Mouse (Mus musculus) adrenal gland, postnatal 10 days (tissue): ENCODE results near the gene Golt1a. TPM values are rescaled to one million over a fixed set of nuclear protein-coding genes. Genes with fewer than 3 reads are reported as not detected.

Source experiments
- DNase-seq: peaks from one replicate; pipeline ENCODE4 v3.0.0; 2021; ENCODE audit warnings: mixed read lengths
- total RNA-seq, 2 experiments: library from RNA; stranded (reverse); gene quantifications; 2 replicates each; pipeline ENCODE4 v1.2.3; 2021

Golt1a gene
- total RNA-seq, 2 experiments from 2014 or later = 1.4 to 4.3 TPM

DNA sequence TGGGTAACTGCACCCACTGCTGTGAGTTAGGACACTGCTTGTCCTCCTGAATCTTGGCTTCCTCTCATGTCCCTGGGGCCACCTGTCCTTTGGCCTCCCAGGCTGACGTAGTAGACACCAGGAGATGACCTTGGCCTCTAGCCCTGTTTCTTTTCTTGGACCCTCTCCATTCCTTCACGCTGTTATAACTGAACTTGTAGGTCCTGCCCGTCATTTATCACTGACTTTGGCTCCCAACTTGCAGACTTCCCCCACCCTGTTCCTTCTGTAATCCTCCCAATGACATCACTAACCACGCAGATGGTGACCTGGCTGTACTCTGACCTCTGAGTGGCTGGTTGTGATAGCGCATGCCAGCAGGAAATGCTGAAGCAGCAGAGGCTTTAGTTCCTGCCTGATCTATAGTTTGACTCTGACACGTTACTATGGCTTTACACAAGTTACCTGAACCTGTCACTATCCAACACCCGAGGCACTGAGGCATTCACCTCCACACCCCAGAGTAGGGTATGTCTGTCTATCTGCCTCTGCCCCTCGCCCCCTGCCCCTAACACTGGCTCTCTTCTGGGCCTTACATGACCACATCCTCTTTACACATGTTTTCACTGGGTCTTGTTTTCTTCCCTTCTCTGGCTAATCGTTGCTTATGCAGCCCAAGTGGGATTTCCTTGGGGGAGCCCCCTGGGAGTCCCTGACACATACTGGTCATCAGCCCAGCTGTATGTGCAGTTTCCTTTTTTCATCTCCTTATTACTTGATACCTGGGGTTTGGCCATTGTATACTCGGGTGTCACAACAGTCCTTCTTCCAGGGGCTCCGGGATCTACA is 38.3 kb downstream of the Golt1a start:
- peak; percentile 52 for DNase-seq

GRCm38 (mm10) chr1:133350210-133350609 is 40.6 kb downstream of the Golt1a start, which contains the start of gene Ren1:
Gene Ren1, plus strand, starts transcription at chr1:133350510.
- peak; percentile 24 for DNase-seq

DNA sequence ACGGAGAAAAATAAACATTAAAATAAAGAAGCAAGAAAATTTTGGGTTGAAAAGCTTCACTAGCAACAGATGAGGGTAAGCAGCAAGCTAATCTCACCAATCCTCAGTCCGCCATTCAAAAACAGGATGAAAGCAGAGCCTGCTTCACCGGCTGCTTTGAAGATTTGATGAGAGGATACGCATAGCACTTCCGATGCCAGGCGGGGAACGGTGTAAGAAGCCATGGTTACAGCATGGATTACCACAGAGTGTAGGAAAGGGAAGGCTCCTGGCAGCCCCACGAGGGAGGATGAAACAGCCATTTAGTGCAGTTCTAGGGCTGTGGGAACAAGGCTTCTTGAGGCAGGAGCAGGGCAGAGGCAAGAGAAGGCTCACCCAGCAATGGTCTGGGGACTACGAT is 42.2 kb downstream of the Golt1a start:
- DNase-seq = no peak

- DNase-seq = peak; percentile 91
Measured at GRCm38 (mm10) chr1:133353371-133353809, 43.8 kb downstream of the Golt1a start.

- no peak for DNase-seq
Measured at GRCm38 (mm10) chr1:133355469-133355868, 45.9 kb downstream of the Golt1a start.

GRCm38 (mm10) chr1:133355912-133356311 is 46.3 kb downstream of the Golt1a start:
- no peak for DNase-seq

GRCm38 (mm10) chr1:133356330-133356729 is 46.7 kb downstream of the Golt1a start:
- no peak for DNase-seq

DNA sequence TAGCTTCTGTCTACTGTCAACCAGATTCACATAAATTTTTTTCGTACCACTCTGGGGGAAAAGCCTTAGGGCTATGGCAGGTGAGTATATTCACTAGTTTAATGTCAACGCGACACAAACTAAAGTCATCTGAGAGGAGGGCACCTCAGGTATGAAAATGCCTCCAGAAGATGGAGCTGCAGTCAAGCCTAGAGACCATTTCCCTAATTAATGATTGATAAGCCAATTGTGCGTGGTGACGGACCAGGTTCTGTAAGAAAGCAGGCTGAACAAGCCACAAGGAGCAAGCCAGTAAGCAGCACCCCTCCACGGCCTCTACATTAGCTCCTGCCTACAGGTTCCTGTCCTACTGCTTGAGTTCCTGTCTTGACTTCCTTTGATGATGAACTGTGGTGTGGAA is 51.4 kb downstream of the Golt1a start:
- DNase-seq = no peak

- DNase-seq = no peak
Measured at GRCm38 (mm10) chr1:133362103-133362502, 52.5 kb downstream of the Golt1a start.

DNA sequence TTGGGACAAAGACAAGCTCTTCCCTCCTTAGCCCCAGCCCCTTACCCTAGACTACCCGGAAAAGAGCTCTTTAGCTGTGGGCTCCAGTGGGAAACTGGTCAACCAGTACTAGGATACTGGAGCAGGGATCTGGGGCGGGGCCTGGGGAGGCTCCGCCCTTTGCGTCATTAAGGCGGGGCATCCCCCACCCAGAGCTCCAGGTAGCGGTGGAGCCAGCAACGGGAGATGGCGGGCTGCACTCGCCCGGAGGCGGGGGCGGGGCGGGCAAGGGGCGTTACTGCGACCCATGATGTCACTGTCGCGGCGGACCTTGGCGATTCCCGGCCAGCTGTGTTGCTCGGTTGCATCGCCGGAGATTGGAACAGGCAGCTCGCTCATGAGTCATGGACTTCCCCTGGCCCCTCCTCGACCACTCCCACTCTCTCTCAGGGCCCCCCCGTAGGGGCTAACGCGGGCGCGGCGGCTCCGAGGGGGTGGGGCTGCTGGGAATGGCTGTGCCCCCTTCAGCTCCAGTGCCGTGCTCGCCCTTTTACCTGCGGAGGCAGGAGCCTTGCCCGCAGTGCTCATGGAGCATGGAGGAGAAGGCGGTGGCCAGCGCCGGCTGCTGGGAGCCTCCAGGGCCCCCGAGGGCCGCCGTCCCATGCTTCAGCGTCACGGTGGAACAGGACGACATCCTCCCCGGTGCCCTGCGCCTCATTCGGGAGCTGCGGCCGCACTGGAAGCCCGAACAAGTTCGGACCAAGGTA is 53.8 kb downstream of the Golt1a start, which contains the start of gene Etnk2:
Gene Etnk2, plus strand, starts transcription at position 297 of the 746 bp plus-strand sequence.
- DNase-seq = peak; percentile 92

DNA sequence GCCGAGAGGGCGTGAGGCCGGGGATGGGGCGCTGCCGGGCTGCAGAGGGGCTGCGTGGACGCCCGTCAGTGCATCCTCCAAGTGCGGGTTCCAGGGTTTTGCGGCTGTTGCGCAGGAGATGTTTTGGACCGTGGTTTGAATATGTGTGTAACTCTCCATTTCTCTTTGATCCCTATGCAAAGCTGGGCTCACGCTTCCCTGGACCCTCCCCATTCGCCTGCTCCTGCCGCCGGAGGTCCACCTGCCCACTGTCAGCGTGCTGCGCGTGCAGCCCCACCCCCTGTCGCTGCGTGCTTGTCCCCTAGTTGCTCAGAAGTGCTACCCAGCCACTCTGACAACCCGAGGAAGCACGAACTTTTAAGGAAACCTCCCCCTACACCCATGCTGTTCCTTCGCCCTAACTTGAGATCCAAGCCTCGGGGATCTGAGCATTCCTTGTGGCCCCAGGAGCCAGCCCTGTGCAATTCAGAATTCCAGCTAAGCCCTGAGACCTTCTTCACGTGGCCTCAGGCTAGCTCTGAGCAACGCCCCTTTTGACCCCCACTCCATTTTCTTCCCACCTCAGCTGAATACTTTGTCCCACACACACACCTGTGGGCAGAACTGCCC is 54.5 kb downstream of the Golt1a start:
- DNase-seq = no peak

GRCm38 (mm10) chr1:133364890-133365289 is 55.3 kb downstream of the Golt1a start:
- peak; percentile 45 for DNase-seq

DNA sequence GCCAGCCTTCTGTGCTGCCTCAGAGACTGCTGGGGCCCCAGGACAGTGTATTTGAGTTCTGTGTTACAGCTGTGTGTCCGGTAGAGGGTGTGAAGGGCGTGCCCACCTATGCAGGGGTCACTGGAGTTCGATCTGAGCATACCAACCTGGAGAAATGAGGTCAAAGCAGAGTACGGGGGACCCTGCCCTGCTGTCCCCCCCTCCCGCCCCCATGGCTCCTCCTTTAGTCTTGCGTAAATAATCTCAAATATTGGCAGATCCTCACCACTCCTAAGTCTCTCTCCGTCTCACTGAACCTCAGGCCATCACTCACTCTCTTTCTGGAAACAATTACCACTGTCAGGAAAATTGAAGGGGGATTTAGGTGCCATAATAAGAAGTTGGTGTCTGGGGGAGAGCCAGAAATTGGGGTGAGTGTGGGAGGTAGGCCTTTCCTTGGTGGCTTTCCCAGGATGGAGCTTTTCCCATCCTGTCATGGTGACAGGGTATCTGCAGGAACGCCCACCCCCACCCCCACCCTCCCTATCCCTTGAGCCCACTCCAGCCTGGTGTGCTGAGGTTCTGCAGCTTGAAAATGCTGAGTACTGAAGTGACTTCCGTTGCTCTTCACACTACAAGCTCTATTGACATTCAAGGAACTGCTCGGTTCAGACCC is 57.5 kb downstream of the Golt1a start:
- DNase-seq = no peak

GRCm38 (mm10) chr1:133367606-133368488 is 58.2 kb downstream of the Golt1a start:
- DNase-seq = peak; percentile 57

DNA sequence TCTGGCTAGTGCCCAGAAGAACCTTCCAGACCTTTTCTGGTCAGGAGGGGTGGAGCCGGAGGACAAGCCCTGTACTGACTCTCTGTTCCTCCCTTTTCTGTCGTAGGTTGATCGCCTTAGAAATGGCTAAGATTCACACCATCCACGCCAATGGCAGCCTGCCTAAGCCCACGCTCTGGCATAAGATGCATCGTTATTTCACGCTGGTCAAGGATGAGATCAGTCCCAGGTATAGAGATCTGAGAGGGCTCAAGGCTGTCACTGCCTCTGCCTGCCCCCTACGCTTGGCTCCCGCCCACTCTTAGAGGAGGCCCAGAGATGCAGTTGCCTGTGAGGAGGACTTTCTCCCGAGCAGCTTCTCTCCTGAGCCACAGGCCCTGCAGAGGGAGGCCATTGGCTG is 59.0 kb downstream of the Golt1a start:
- DNase-seq = peak; percentile 45

- DNase-seq = no peak
Measured at GRCm38 (mm10) chr1:133370352-133370751, 60.8 kb downstream of the Golt1a start.

- DNase-seq = no peak
Measured at GRCm38 (mm10) chr1:133371431-133371830, 61.8 kb downstream of the Golt1a start.

- peak; percentile 60 for DNase-seq
Measured at GRCm38 (mm10) chr1:133372113-133372512, 62.5 kb downstream of the Golt1a start.
